Mouse (Mus musculus): ENCODE measurements around the gene Zfp229. TPM values are rescaled to one million over a fixed set of nuclear protein-coding genes. Genes with fewer than 3 reads are reported as not detected.
A peak's percentile ranks its signal among the peaks of the same experiment; 100 is the strongest.
"Not testable (repeated sequence)": the region's sequence is repeated elsewhere in the genome, so short reads cannot be mapped to it uniquely, and the experiment has no call there.

The Zfp229 gene
- polyA plus RNA-seq, 1 experiment from 2014 or later: 10.5 TPM

DNA sequence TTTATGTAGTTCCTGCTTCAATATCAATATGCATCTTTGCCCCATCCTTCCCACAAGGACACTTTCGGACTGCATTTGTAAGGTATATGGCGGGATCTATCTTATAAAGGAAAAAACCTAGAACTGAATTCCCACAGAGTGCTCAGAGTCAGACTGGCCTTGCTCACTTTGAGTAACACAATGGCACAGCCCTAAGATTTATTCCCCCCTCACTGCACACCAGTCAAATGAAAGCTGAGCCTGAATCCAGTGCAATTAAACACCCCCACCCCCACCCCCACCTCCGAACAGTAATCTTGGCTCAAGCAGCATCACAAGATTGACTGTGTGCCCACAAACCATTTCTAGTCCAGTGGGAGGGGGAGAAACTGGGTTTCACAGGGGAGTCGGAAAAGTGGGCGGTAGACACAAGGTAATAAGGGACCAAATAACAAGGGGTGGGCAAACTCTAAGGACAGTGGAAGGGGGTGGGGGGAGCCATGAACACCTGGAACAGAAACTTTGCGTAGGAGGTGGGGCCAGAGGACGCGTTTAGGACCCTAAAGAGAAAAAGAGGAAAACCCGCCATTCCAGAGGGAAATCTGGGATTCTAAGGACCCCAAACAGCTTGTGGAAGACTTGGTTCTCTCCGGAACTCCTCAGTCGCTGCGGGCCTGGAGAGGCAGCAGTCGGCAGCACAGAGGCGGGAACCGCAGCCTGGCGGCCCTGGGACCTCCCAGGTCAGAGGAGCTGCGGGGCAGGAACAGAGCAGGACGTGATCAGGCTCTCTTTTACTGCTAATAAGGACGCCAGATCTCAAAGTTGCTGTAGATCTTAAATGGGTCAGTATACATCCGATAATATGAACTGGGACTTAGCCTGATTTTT, 23.0 kb downstream of the Zfp229 start:
- peaks cover 6% of the 10 kb centered on the region for H3K4me1 ChIP-seq
- peak overlapping the region; percentile 26; the same call in 1 of the 2 replicates for H3K9ac ChIP-seq
- peaks cover 10% of the 10 kb centered on the region; the same call in 1 of the 2 replicates for H3K27me3 ChIP-seq
- H3K4me2 ChIP-seq: peak overlapping the region; percentile 57
- no peak overlapping the region for H3K27ac ChIP-seq
- H3K4me3 ChIP-seq (replicated peaks): peak overlapping the region; percentile 33
- no peaks in the 10 kb centered on the region for H3K36me3 ChIP-seq (replicated peaks)
- no peaks in the 10 kb centered on the region for H3K9me3 ChIP-seq
- peak; percentile 57; the same call in 1 of the 2 replicates for ATAC-seq (ENCODE audit: low FRiP score)
- 11% methylated on average over 20 of the region's 20 CpGs for WGBS

DNA sequence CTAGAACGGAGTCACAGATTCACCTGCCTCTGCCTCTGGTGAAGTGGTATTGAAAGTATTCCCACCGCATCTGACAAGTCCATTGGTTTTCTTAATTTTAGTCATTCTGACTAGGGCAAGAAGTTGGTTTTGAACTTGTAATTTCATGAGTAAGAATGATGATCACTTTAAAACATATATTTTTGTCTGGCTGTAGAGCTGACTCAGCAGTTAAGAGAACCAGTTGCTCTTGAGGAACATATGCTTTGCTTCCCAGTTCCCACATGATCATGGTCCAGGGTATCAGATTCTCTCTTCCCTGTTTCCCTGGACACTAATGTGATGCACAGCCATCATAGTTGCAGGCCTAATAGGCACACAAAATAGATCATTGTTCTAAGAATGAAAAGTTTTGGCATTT, 39.7 kb downstream of the Zfp229 start:
- Histone ChIP-seq H3K27ac (no peak overlapping the region), H3K36me3 (replicated peaks) (no peaks in the 10 kb centered on the region), H3K4me3 (replicated peaks) (no peak overlapping the region), H3K27me3 (no peaks in the 10 kb centered on the region), H3K9me3 (no peaks in the 10 kb centered on the region), H3K4me1 (no peaks in the 10 kb centered on the region), H3K9ac (no peak overlapping the region), H3K4me2 (no peak overlapping the region)
- WGBS: 91% methylated on average over 2 of the region's 2 CpGs
- no peak for ATAC-seq (ENCODE audit: low FRiP score)

- H3K4me2 ChIP-seq: no peak overlapping the region
- no peak for ATAC-seq (ENCODE audit: low FRiP score)
- peaks cover 4% of the 10 kb centered on the region; the same call in 1 of the 2 replicates for H3K9me3 ChIP-seq
- WGBS: 80% methylated on average over 4 of the region's 4 CpGs
- no peak overlapping the region for H3K4me3 ChIP-seq (replicated peaks)
- no peak overlapping the region for H3K27ac ChIP-seq
- H3K27me3 ChIP-seq: no peaks in the 10 kb centered on the region
- no peaks in the 10 kb centered on the region for H3K36me3 ChIP-seq (replicated peaks)
- H3K4me1 ChIP-seq: no peaks in the 10 kb centered on the region
- H3K9ac ChIP-seq: no peak overlapping the region
Observed at GRCm38 (mm10) chr17:21792256-21792655, 61.7 kb downstream of the Zfp229 start.

DNA sequence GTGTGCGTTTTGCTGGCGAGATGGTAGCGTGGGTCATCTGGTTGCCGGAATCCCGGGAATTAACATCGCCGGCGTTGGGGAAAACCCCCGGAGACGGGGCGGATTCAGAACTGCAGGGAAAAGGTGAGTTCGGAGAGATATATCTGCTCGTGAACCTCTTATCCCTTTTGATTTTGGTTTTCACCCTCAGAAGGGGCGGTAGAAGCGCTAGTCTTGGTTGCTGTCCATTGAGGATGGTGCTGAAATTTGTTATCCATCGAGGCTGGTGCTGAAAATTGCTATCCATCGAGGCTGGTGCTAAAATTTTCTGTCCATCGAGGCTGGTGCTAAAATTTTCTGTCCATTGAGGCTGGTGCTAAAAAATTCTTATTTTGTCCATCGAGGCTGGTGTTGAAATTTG, 70.8 kb downstream of the Zfp229 start:
- H3K36me3 ChIP-seq (replicated peaks); ATAC-seq (ENCODE audit: low FRiP score): not testable (repeated sequence)

More for the DNA sequence above, 70.8 kb downstream of the Zfp229 start:
- not testable (repeated sequence) for H3K9me3 ChIP-seq; H3K27ac ChIP-seq; H3K9ac ChIP-seq; H3K4me2 ChIP-seq; H3K27me3 ChIP-seq; H3K4me1 ChIP-seq; H3K4me3 ChIP-seq (replicated peaks)
- 50% methylated on average over 19 of the region's 19 CpGs for WGBS

Other genes starting within 250 kb of the Zfp229 start
- 8.6 and 9.2 TPM in 2 replicates for gene Zfp53, start 241.8 kb upstream of the Zfp229 start, polyA plus RNA-seq (2016; fragmentation: Nextera tagmentation; extraction: Ambion mirVana)
- gene Zfp52, start 195.3 kb upstream of the Zfp229 start, polyA plus RNA-seq (2016; fragmentation: Nextera tagmentation; extraction: Ambion mirVana): 1.7 and 1.9 TPM in 2 replicates
- 15.0 and 16.2 TPM in 2 replicates for gene Zfp948, start 163.8 kb upstream of the Zfp229 start, polyA plus RNA-seq (2016; fragmentation: Nextera tagmentation; extraction: Ambion mirVana)
- gene Zfp983, start 80.2 kb upstream of the Zfp229 start, polyA plus RNA-seq (2016; fragmentation: Nextera tagmentation; extraction: Ambion mirVana): 8.5 and 8.6 TPM in 2 replicates
- 9.3 and 10.5 TPM in 2 replicates for gene Gm10226, start 38.9 kb upstream of the Zfp229 start, polyA plus RNA-seq (2016; fragmentation: Nextera tagmentation; extraction: Ambion mirVana)
- 25.1 and 25.9 TPM in 2 replicates for gene Zfp760, start 23.1 kb upstream of the Zfp229 start, polyA plus RNA-seq (2016; fragmentation: Nextera tagmentation; extraction: Ambion mirVana)
- 5.6 and 6.7 TPM in 2 replicates for gene Zfp820, start 115.0 kb downstream of the Zfp229 start, polyA plus RNA-seq (2016; fragmentation: Nextera tagmentation; extraction: Ambion mirVana)
- gene Zfp995, start 179.1 kb downstream of the Zfp229 start, polyA plus RNA-seq (2016; fragmentation: Nextera tagmentation; extraction: Ambion mirVana): 9.5 and 9.6 TPM in 2 replicates
- 25.3 and 26.2 TPM in 2 replicates for gene Zfp942, start 231.7 kb downstream of the Zfp229 start, polyA plus RNA-seq (2016; fragmentation: Nextera tagmentation; extraction: Ambion mirVana)
- 19.4 and 21.4 TPM in 2 replicates for gene Zfp943, start 231.8 kb downstream of the Zfp229 start, polyA plus RNA-seq (2016; fragmentation: Nextera tagmentation; extraction: Ambion mirVana)